Mouse (Mus musculus) ES-Bruce4 (cell line): Measurements from ENCODE around the gene Gprasp1. TPM values are rescaled to one million over a fixed set of nuclear protein-coding genes. Genes with fewer than 3 reads are reported as not detected.

Experiments used
- H3K27ac ChIP-seq: 2 replicates; pipeline ENCODE4 v1.5.1; 2012; ENCODE audit warnings: low read length, inconsistent platforms; ENCODE audit not compliant: insufficient read depth
- H3K27me3 ChIP-seq: 2 replicates; pipeline ENCODE4 v1.6.1; 2012; ENCODE audit warnings: mild to moderate bottlenecking, low read length, inconsistent platforms; ENCODE audit not compliant: control insufficient read depth, poor library complexity, insufficient read depth, severe bottlenecking
- H3K36me3 ChIP-seq: 2 replicates; pipeline ENCODE4 v1.6.1; 2012; ENCODE audit warnings: inconsistent platforms, mild to moderate bottlenecking, low read length, moderate library complexity; ENCODE audit not compliant: control insufficient read depth, poor library complexity, insufficient read depth, severe bottlenecking
- H3K4me1 ChIP-seq: one replicate; pipeline ENCODE4 v1.8.1; 2011; ENCODE audit warnings: low read length; ENCODE audit not compliant: control insufficient read depth, insufficient read depth
- H3K4me3 ChIP-seq: 2 replicates; pipeline ENCODE4 v1.5.1; 2011; ENCODE audit warnings: low read depth, mild to moderate bottlenecking, low read length
- H3K9ac ChIP-seq: 2 replicates; pipeline ENCODE4 v1.6.1; 2012; ENCODE audit warnings: low read depth, mild to moderate bottlenecking, inconsistent platforms; ENCODE audit not compliant: poor library complexity, severe bottlenecking
- H3K9me3 ChIP-seq: replicated peaks from 2 replicates; pipeline ENCODE4 v1.6.1; 2012; ENCODE audit warnings: mild to moderate bottlenecking, low read length, inconsistent platforms; ENCODE audit not compliant: control insufficient read depth, poor library complexity, insufficient read depth, severe bottlenecking
- CTCF ChIP-seq: IDR thresholded peaks from one replicate; pipeline ENCODE4 v1.8.1; 2011; ENCODE audit warnings: low read depth, low read length
- EP300 ChIP-seq: IDR thresholded peaks from 2 replicates; pipeline ENCODE4 v1.6.1; 2011; ENCODE audit warnings: low read depth, low read length; ENCODE audit not compliant: insufficient read depth
- POLR2A ChIP-seq: IDR thresholded peaks from one replicate; pipeline ENCODE4 v1.8.1; 2011; ENCODE audit warnings: low read length; ENCODE audit not compliant: insufficient read depth
- polyA plus RNA-seq: library from polyadenylated mRNA; stranded (reverse); fragments of >200 nt; gene quantifications from 2 replicates; pipeline ENCODE4 v1.2.4, GENCODE M21; 2011; ENCODE audit warnings: low read depth; ENCODE audit not compliant: missing spikeins, insufficient read depth, insufficient read length

Gprasp1 gene
- polyA plus RNA-seq: 47.8 and 49.3 TPM in 2 replicates

DNA sequence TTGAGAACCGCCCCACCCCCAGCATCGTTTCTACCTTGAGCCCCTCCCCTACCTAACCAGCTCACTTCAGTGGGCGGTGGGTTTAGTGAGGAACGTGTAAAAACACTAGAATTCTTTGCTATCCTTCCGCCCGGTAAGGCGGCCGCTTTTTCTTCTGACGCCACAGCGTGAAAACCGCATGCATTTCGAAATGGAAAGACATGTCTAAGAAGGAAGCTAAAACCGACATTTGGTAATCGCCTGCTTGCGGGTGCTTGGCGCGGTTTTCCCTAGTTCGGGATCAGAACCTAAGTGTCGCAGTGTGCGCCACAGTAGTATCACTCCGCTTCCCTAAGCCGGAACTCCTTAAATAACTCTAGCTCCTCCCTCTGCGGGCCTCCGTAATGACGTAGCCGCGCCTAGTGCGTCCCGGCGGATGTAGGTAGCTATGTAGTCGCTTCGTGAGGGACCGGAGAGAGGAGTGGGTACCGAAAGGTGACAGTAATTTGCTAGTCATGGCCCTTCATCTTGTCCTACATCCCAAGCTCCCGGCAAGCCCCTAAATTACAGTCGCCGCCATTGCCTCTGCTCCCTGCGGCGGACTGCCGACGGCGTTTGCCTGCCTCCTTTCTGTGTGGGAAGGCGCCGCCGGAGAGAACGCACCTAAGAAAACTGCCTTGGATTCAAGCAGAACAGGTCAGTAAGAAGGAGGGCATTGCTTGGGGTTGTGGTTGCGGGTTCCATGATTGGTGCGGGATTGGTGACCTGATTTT, at the start of gene Gprasp1, which contains the start of gene Armcx5:
Gene Gprasp1, plus strand, starts transcription at position 430 of the 752 bp plus-strand sequence.
Gene Armcx5, plus strand, starts transcription at position 430 of the 752 bp plus-strand sequence.
- H3K9ac ChIP-seq: peak within 1 kb of the TSS; percentile 48
- H3K4me3 ChIP-seq: peak within 1 kb of the TSS; percentile 94
- H3K36me3 ChIP-seq: no peaks in the 10 kb centered on the region; the same call in 1 of the 2 replicates
- no peaks in the 10 kb centered on the region for H3K27me3 ChIP-seq
- TF ChIP-seq POLR2A (peak; percentile 37), CTCF (no peak), EP300 (no peak)
- H3K4me1 ChIP-seq: no peaks in the 10 kb centered on the region
- no peak within 1 kb of the TSS for H3K27ac ChIP-seq
- H3K9me3 ChIP-seq: no peaks in the 10 kb centered on the region

DNA sequence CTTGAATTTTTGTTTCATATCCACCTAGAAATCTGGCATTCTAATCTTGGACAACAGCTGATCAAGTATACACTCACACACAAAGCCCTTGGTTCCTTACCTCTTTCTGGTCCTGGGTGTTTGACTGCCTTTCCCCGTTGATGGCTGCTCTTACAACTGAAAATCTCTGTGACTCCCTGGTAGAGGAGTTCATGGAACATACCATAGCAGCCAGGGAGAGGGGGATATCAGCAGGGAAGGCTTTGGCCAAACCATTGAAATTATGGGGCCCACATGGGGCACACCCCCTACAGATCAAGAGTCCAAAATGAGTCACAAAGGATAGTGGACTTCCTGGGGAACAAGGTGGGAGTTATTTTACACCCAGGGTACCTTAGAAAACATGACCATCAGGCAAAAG, 48.9 kb upstream of the Gprasp1 start, which contains the start of gene Tcp11x2:
Gene Tcp11x2, minus strand, starts transcription at position 158 of the 400 bp plus-strand sequence.
- H3K9ac ChIP-seq: no peak within 1 kb of the TSS
- no peaks in the 10 kb centered on the region for H3K4me1 ChIP-seq
- no peaks in the 10 kb centered on the region for H3K9me3 ChIP-seq
- H3K27me3 ChIP-seq: no peaks in the 10 kb centered on the region
- no peak within 1 kb of the TSS for H3K27ac ChIP-seq
- H3K36me3 ChIP-seq: no peaks in the 10 kb centered on the region
- TF ChIP-seq CTCF (no peak), POLR2A (no peak), EP300 (no peak)
- H3K4me3 ChIP-seq: no peak within 1 kb of the TSS

DNA sequence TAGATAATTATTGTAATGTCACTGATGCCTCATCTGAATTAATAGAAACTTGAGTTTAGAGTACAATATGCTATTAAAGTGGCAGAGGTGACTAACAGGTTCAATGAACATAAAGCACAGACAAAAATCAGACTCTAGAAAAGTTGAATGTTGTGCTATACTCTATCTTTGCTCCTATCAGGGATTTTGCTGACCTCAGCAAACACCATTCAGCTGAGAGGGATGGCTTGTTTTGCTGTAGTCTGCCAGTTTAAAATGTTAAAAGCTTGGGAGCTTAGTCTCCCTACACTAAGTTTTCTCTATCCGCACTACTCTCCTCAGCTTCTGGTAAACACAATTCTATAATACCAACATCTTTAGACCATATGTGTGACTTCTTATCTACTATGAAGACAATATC, 39.4 kb upstream of the Gprasp1 start:
- H3K27ac ChIP-seq: no peak overlapping the region
- no peak overlapping the region for H3K4me3 ChIP-seq
- H3K27me3 ChIP-seq: no peaks in the 10 kb centered on the region
- no peaks in the 10 kb centered on the region for H3K4me1 ChIP-seq
- no peak for TF ChIP-seq POLR2A
- TF ChIP-seq CTCF: no peak
- TF ChIP-seq EP300: no peak
- H3K36me3 ChIP-seq: no peaks in the 10 kb centered on the region
- H3K9me3 ChIP-seq: no peaks in the 10 kb centered on the region
- H3K9ac ChIP-seq: no peak overlapping the region

DNA sequence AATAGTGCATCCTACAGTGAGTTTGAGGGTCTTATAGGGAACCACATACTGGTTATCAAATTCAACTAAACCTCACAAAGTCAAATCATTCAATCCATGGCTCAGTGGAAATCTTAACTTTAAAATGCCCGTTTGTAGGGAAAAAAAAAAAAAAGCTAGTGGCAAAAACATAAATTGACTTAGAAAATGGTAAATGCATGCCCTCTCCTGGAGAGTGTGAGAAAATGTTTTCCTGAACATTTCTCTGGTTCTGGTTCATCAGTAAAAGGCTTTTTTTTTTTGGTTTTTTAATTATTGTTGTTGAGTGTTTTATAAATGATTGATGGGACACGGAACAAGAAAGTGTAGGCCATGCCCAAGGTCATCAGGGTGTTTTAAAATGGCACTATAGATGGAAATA, 38.2 kb upstream of the Gprasp1 start:
- no peak overlapping the region for H3K27ac ChIP-seq
- no peaks in the 10 kb centered on the region for H3K36me3 ChIP-seq
- no peaks in the 10 kb centered on the region for H3K4me1 ChIP-seq
- H3K27me3 ChIP-seq: no peaks in the 10 kb centered on the region
- no peak overlapping the region for H3K4me3 ChIP-seq
- TF ChIP-seq EP300 (no peak), CTCF (no peak), POLR2A (no peak)
- no peak overlapping the region for H3K9ac ChIP-seq
- H3K9me3 ChIP-seq: no peaks in the 10 kb centered on the region

DNA sequence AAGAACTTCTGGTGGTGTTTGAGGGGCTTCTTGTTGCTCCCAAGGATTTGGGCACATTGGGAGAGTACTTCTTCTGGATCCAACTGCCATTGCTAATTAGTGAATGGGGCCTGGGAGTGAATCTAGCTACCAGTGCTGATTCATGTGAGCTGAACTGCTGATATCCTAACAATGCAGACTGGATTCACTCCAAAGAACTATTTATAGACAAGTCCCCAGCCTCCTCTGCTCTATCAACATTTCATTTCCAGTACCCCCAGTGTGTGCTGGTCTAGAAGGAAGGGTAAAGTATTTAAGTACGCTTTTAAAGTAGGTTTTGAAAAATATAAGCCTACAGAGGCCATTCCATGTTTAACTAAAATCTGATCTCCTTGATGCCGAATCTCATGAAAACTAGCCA, 29.7 kb upstream of the Gprasp1 start:
- TF ChIP-seq EP300 (no peak), POLR2A (no peak), CTCF (no peak)

DNA sequence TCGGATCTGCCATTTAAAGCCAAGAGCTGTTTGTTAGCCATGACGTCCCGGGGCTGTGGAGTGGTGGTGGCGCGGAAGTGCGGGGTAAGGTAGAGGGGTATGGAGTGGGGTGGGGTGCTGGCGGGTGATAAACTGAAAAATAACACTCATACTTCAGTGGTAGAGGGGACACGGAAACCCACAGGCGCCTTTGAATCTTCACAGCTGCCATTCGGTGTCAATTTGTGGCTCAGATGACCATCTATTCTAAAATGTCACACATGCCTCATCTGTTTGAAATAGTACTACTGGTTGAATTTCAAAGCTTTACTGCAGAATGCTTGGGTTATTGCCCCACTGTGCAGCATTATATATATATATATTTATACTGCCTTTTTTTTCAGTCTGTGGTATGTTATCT, 17.4 kb upstream of the Gprasp1 start, which contains the start of gene Tmsb15a:
Gene Tmsb15a, minus strand, starts transcription at position 101 of the 400 bp plus-strand sequence.
- no peaks in the 10 kb centered on the region for H3K36me3 ChIP-seq
- no peak within 1 kb of the TSS for H3K9ac ChIP-seq
- H3K4me1 ChIP-seq: no peaks in the 10 kb centered on the region
- no peaks in the 10 kb centered on the region for H3K9me3 ChIP-seq
- no peaks in the 10 kb centered on the region for H3K27me3 ChIP-seq
- H3K27ac ChIP-seq: no peak within 1 kb of the TSS
- peak within 1 kb of the TSS; percentile 47 for H3K4me3 ChIP-seq
- TF ChIP-seq EP300 (no peak), POLR2A (no peak), CTCF (no peak)

More for the DNA sequence above, 29.7 kb upstream of the Gprasp1 start:
- Histone ChIP-seq H3K27me3 (no peaks in the 10 kb centered on the region), H3K4me1 (no peaks in the 10 kb centered on the region), H3K36me3 (no peaks in the 10 kb centered on the region), H3K9ac (no peak overlapping the region), H3K27ac (no peak overlapping the region), H3K4me3 (no peak overlapping the region), H3K9me3 (no peaks in the 10 kb centered on the region)
